Mouse (Mus musculus): ENCODE data around the gene Akna. TPM values are rescaled to one million over a fixed set of nuclear protein-coding genes. Genes with fewer than 3 reads are reported as not detected.

The Akna gene
- total RNA-seq (2023), result 100 to 1,000 TPM; 272 to 376 TPM

GRCm38 (mm10) chr4:63403040-63403959 lies at the start of gene Akna:
Gene Akna, minus strand, starts transcription at chr4:63403354.

GRCm38 (mm10) chr4:63362150-63362549 lies 41.0 kb downstream of the Akna start, which contains the start of gene Orm2:
Gene Orm2, plus strand, starts transcription at chr4:63362449.

DNA sequence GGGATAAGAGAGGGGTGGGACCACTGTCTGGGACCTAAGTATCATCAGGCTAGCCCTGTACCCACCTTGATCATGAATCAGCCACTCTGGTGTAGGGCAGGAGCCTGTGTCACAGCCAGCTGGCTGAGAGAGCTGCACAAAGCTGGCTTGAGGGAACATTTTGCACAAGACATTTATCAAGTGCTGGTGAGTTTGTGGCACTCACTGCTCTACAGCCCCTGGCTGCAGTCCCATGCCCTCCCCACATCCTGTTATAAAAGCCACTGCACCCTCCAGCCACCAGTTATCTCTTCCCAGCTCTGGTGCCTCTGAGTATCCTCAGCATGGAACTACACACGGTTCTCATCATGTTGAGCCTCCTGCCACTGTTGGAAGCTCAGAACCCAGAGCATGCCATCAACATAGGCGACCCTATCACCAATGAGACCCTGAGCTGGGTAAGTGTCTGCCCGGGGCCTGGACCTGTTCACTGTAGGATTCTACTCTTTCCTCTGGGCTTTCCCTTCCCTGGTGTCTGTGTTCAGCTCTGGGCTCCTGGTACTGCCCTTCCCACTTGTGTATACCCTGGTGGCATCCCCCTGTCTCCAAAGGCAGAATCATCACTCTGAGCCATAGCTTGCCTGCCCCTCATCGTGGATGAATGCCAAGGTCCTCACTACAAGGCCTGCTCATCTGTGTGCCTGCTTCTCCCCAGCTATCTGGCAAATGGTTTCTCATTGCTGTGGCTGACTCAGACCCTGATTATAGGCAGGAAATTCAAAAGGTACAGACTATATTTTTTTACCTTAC lies 47.1 kb downstream of the Akna start, which contains the start of gene Orm3:
TSS of gene Orm3 (plus strand) at position 286 of the 789 bp plus-strand sequence.

GRCm38 (mm10) chr4:63344295-63344694 lies 58.9 kb downstream of the Akna start, which contains the start of gene Orm1:
Gene Orm1, plus strand, starts transcription at chr4:63344560.

Other genes with a start within 250 kb of the Akna start
- not detected for gene Ambp, start 248.6 kb downstream of the Akna start, total RNA-seq (2023)
- gene Kif12, start 231.2 kb downstream of the Akna start, total RNA-seq (2023), result not detected
- 10 to 100 TPM in 1 of 2 experiments, 1 to 10 TPM in 1; 8.7 to 10.4 TPM for gene Col27a1, start 189.3 kb downstream of the Akna start, total RNA-seq (2023)
- gene Orm1, start 58.8 kb downstream of the Akna start, total RNA-seq (2023), result not detected
- not detected for gene Orm3, start 47.2 kb downstream of the Akna start, total RNA-seq (2023)
- gene Orm2, start 40.9 kb downstream of the Akna start, total RNA-seq (2023), result not detected
- gene Whrn, start 92.6 kb upstream of the Akna start, total RNA-seq (2023), result 10 to 100 TPM; 62.7 to 74.4 TPM
- 10 to 100 TPM; 83.2 to 83.3 TPM for gene Atp6v1g1, start 141.4 kb upstream of the Akna start, total RNA-seq (2023)
- 10 to 100 TPM; 16.7 to 19.1 TPM for gene Tmem268, start 155.4 kb upstream of the Akna start, total RNA-seq (2023)
- gene Gm11213, start 201.9 kb upstream of the Akna start, total RNA-seq (2023), result not detected
- not detected for gene Tex48, start 219.1 kb upstream of the Akna start, total RNA-seq (2023)

Measured in B cell, adult 67 days (primary cell).